Mouse (Mus musculus) urinary bladder, postnatal 10 days (tissue): ENCODE data around the gene Capza1.
"Not testable (repeated sequence)": the region's sequence is repeated elsewhere in the genome, so short reads cannot be mapped to it uniquely, and the experiment has no call there.

Experiments
- DNase-seq: peaks from one replicate; pipeline ENCODE4 v3.0.0; 2022; ENCODE audit warnings: low spot score

The Capza1 gene

GRCm38 (mm10) chr3:104817481-104817990 lies 46.8 kb downstream of the Capza1 start:
- DNase-seq, result no peak

GRCm38 (mm10) chr3:104816130-104816529 lies 48.2 kb downstream of the Capza1 start:
- DNase-seq, result no peak

DNA sequence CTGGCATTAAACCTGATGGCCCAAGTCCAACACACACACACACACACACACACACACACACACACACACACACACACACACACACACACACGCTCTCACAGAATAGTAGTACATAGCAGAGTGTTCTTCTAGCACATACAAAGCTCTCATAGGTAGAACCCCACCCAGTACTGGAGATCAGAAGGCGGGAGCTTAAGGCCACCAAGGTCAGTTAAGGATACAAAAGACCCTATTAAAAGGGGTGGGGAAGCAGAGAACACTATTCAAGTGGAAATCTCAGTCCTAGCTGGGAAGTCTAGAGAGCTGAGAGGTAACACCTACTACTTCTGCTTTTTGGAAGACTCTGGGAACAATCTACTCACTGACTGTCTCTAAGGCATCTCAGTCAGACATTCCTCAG lies 49.0 kb downstream of the Capza1 start:
- no peak for DNase-seq

- no peak for DNase-seq
These were observed 49.6 kb downstream of the Capza1 start for GRCm38 (mm10) chr3:104814746-104815145.

GRCm38 (mm10) chr3:104813227-104813626 lies 51.1 kb downstream of the Capza1 start:
- DNase-seq, result not testable (repeated sequence)

- DNase-seq, result no peak
These were observed 52.1 kb downstream of the Capza1 start for GRCm38 (mm10) chr3:104812254-104812653.

- DNase-seq, result no peak
These were observed 52.6 kb downstream of the Capza1 start for GRCm38 (mm10) chr3:104811752-104812151.

DNA sequence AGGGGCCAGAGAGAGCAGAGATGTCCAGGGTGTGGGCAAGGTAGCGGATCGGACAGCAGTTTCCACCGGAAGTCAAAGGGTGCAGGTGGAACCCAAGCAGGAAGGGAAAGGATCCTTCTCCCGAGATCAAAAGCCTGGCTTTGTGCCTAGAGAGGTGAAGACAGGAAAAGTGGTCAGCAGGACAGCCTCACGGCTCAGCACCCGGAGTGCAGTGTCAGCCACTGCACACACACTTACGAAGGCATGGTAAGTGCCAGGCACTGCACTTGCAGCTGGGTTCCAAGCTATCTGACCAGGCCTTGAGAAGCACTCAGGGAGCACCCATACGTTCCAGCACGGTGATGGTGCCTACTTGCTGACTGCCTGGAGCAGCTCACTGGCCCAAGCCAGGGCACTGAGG lies 58.8 kb downstream of the Capza1 start:
- no peak for DNase-seq

DNA sequence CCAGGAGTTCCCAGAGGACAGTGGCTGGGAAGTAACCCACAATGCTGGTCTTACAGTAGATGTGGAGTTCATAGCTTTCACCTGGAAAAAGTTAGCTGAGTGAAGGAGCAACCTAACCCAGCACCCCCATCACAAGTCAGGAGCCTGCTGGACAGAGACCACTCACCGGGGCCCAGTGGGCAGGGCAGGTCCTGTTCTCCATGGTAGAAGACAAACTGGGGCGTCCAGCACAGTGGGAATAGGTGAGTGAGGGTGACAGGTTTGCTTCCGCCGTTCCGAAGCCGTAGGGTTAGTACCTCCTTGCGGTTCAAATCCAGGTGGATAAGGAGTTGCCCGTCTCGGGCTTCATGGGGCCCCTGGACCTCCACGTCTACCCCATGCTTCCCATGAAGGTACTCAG lies 60.0 kb downstream of the Capza1 start:
- no peak for DNase-seq

- no peak for DNase-seq
These were observed 62.8 kb downstream of the Capza1 start for GRCm38 (mm10) chr3:104801481-104801880.

GRCm38 (mm10) chr3:104800681-104801080 lies 63.6 kb downstream of the Capza1 start:
- no peak for DNase-seq

- no peak for DNase-seq
These were observed 67.7 kb downstream of the Capza1 start for GRCm38 (mm10) chr3:104796430-104797082.

DNA sequence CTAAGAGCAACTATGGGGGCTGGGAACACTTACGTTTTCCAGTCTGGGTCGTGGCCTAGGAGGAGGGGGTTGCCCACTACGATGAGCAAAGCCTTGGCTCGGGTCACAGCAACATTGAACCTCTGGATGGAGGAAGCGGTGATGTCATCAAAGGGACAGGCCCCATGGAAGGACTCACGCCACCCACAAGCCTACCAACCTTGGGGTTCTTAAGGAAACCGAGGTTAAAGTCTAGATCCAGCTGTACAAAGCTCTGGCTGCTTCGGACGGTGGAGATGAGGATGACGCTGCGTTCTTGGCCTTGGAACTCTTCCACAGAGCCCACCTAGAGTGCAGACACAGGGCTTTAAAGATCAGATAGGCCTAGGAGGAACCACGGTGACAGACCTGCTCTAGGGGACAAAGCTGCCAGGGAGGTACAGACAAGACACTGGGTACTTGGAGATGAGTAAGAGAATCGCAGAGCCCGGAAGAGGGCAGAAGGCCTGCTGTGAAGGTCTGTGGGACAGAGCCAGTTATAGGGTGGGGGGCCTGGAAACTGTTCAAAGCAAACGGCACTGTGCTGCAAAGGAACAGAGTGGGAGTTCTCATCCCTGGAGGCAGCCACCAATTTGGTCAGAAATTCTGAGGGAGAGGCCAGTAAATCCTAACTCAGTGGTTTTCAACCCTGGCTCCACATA lies 68.5 kb downstream of the Capza1 start:
- no peak for DNase-seq

DNA sequence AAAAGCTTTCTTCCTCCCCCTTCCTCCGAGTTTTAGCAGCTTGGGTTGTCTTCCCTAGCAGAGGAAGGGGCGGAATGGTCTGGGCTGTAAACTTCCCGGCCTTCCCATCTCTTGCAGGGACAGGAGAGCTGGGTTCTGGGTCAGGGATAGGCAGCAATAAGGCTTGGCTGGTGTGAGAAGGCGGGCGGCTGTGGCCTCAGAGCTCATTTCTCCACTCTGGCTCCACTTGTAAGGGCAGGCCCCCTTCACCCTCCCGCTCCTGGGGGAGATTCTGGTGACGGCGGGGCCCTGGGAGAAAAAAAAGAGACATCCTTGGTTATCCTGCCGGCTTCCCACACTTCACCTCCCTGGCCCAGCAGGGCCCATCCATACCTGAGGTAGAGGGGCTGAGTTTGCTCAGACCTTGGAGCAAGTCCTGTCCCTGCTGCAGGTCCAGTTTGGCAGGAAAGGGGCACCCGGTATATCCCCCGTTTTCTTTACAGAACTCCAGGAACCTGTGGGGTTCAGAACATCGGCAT lies 69.3 kb downstream of the Capza1 start:
- no peak for DNase-seq

DNA sequence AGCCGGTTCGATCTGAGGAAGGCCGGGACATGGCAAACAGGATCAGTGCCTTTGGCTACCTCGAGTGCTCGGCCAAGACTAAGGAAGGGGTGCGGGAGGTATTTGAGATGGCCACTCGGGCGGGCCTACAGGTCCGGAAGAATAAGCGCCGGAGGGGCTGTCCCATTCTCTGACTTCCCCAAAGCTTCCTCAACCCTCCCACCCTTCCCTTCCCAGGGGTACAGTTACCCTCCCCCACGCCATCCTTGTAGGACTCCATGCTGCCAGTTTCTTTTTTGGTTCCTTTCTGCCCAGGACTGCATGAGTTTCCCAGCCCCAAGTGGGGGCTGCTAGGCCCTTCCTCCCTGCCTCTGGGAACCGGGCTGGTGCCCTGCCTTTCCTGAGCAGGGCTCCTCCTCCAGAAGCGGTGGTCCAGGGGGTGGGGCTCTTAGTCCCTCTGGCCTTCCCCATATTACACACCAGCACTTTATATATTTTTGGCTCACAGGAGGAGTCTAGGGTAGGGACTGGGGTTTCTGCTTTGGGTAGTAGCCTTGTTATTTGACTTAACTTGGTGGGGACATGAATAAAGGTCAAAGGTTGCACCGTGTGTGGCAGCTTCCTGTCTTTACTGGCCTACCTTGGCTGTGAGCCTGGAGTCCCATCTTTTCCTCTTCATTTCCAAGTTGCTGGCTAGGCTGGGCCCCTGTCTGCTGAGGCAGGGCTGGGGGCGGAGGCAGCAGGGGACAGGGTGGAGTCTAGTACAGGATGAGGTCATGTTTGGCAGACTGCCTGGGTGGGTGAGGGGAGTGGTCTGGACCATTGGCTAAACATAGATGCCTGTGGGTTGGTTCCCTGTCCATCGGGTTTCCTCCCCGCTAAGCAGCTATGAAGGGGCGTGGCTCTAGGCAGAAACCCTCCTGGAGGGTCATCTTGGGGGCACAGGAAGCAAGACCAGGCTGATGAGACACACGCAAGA lies 70.2 kb downstream of the Capza1 start:
- DNase-seq, result peak; percentile 77

DNA sequence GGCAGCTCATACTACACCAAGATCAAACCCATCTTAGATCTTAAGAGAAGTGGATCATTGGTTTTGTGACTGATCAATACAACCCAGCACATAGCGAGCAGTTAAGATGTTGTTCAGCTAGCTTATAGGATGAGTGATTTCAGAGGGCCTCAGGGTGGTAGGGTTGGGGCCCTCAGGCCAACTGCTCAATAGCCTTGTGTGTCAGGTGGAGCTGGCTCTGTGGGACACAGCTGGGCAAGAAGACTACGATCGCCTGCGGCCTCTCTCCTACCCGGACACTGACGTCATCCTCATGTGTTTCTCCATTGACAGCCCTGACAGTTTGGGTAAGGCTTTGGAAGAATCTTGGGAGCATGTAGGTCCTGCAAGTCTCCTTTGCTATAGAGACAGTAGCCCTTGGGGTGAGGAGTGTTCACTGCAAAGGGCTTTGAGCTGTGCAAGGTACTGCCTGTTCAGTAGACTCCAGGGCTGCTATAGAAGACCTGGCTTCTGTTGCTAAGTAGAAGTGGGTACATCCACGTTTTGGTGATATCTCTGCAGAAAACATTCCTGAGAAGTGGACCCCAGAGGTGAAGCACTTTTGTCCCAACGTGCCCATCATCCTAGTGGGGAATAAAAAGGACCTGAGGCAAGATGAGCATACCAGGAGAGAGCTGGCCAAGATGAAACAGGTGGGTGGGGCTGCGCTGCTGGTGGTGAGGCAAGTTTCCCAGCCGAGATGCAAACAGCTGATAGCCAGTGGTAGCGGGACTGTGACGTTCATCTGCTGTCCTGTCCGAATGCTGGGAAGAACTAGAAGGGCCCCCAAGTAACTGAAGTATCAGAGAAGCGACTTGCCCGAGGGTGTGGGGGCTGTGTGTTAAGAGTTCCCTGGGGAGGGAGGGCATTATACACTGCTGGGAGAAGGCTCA lies 71.7 kb downstream of the Capza1 start:
- DNase-seq, result no peak

DNA sequence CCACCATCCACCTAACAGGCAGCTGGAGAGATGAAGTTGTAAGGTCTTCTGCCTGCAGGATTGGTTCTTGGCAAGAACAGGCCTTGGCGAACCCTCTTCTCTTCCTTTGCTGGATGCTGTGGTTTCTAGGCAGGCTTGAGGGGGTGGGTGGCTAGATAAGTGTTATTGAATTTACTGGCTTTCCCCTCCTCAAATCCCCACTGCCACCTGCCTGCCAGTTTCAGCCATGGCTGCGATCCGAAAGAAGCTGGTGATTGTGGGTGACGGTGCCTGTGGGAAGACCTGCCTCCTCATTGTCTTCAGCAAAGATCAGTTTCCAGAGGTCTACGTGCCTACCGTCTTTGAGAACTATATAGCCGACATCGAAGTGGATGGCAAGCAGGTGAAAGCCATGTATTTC lies 72.6 kb downstream of the Capza1 start:
- no peak for DNase-seq

DNA sequence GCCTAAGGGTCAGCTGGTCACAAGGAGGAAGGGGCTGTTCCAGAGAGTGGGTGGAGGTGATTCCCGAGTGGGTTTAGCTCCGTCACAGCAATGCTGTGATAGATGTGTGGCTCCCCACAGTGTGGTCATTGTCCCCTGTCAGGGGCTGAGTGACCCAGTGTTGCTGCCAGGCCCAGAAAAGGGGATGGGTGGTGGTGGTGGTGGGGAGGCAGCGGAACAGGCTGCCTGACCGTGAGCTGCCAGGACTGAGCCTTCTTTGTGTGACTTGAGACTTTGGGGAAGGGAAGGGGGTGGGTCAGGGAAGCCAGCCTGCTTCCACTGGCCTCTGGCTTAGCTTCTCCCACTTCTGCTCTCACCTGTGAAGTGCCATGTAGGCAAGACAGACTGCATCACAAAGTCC lies 73.3 kb downstream of the Capza1 start:
- no peak for DNase-seq

DNA sequence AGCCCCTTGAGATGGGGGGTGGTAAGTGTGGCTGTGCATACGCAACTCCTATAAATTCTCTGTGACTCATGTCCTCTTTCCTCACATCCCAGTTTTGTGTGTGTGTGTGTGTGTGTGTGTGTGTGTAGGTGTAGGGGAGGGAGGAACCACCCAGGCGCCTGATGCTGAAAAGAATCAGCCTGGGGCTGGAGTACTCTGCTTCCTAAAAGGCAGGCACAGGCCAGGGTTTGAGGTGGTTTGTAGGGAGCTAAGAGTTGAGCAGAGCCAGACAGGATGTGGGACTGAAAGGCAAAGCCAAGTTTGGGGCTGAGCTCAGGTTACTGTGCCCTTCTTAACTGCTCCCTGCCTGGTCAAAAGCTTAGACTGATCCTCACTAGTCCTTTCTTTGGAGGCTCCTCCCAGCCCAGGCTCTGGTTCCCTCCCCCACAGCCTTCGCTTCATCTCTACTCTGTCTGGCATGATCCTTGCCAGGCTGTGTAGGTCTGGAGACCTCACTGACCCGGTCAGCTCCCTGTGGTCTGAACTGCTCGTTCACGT lies 73.8 kb downstream of the Capza1 start:
- DNase-seq, result no peak

- no peak for DNase-seq
These were observed 74.5 kb downstream of the Capza1 start for GRCm38 (mm10) chr3:104789822-104790221.

- no peak for DNase-seq
These were observed 75.0 kb downstream of the Capza1 start for GRCm38 (mm10) chr3:104789312-104789605.
